Mouse (Mus musculus) limb, embryonic 11.5 days (tissue): ENCODE measurements around the gene Rnf39. TPM values are rescaled to one million over a fixed set of nuclear protein-coding genes. Genes with fewer than 3 reads are reported as not detected.

Source experiments
- ATAC-seq: fragments of 200-750 bp; cut with Nextera tagmentation; 2 replicates; pipeline ENCODE4 v1.8.0; 2017; ENCODE audit warnings: low read depth; ENCODE audit not compliant: insufficient number of reproducible peaks, low FRiP score, low TSS enrichment
- DNase-seq: peaks from one replicate; pipeline ENCODE4 v3.0.0-alpha.2; 2015; ENCODE audit warnings: low spot score
- H3K27ac ChIP-seq: fragments of 300-500 bp; sonication (generic); replicated peaks from 2 replicates; pipeline ENCODE4 v1.5.1; 2014; ENCODE audit warnings: low read depth, mild to moderate bottlenecking, low read length
- H3K27me3 ChIP-seq: fragments of 300-500 bp; sonication (generic); 2 replicates; pipeline ENCODE4 v1.6.1; 2014; ENCODE audit warnings: mild to moderate bottlenecking, low read length, mixed read lengths; ENCODE audit not compliant: control insufficient read depth, insufficient read depth
- H3K36me3 ChIP-seq: fragments of 300-500 bp; sonication (generic); 2 replicates; pipeline ENCODE4 v1.6.1; 2014; ENCODE audit warnings: mild to moderate bottlenecking, low read length, moderate library complexity, mixed read lengths; ENCODE audit not compliant: control insufficient read depth, insufficient read depth
- H3K4me1 ChIP-seq: fragments of 300-500 bp; sonication (generic); 2 replicates; pipeline ENCODE4 v1.6.1; 2014; ENCODE audit warnings: low read length, mixed read lengths; ENCODE audit not compliant: control insufficient read depth, insufficient read depth
- H3K4me2 ChIP-seq: fragments of 300-500 bp; sonication (generic); 2 replicates; pipeline ENCODE4 v1.6.1; 2014; ENCODE audit warnings: low read depth, mild to moderate bottlenecking, moderate library complexity; ENCODE audit not compliant: severe bottlenecking
- H3K4me3 ChIP-seq: fragments of 300-500 bp; sonication (generic); 2 replicates; pipeline ENCODE4 v1.5.1; 2014; ENCODE audit warnings: low read depth, low read length
- H3K9ac ChIP-seq: fragments of 300-500 bp; sonication (generic); 2 replicates; pipeline ENCODE4 v1.6.1; 2014; ENCODE audit warnings: mild to moderate bottlenecking, low read length
- H3K9me3 ChIP-seq: fragments of 300-500 bp; sonication (generic); 2 replicates; pipeline ENCODE4 v1.6.1; 2016; ENCODE audit warnings: low read length; ENCODE audit not compliant: control insufficient read depth
- WGBS: fragments of 180-500 bp; shearing (Covaris S2); extraction: QIAGEN DNeasy Blood & Tissue Kit; methylation state at CpG from one replicate; pipeline ENCODE4 v1.1.7; 2014; 5-methylcytosine and 5-hydroxymethylcytosine counted together
- polyA plus RNA-seq: library from polyadenylated mRNA; unstranded; fragments of >200 nt; fragmentation: Nextera tagmentation; extraction: Ambion mirVana; gene quantifications from 2 replicates; pipeline ENCODE4 v1.2.1, GENCODE M21; 2014

Rnf39 gene
- polyA plus RNA-seq, 1 experiment from 2014 or later: 0.45 TPM

- no peak overlapping the region for H3K4me2 ChIP-seq
- no peaks in the 10 kb centered on the region for H3K36me3 ChIP-seq
- WGBS: 86% methylated on average over 2 of the region's 2 CpGs
- no peaks in the 10 kb centered on the region for H3K4me1 ChIP-seq
- ATAC-seq (no peak), DNase-seq (no peak)
- no peak overlapping the region for H3K9ac ChIP-seq
- H3K4me3 ChIP-seq: no peak overlapping the region
- peaks cover 1% of the 10 kb centered on the region for H3K27me3 ChIP-seq
- H3K9me3 ChIP-seq: no peaks in the 10 kb centered on the region
- no peak overlapping the region for H3K27ac ChIP-seq
Measured at GRCm38 (mm10) chr17:36994528-36994927, 51.8 kb downstream of the Rnf39 start.

GRCm38 (mm10) chr17:36995448-36995847, 52.7 kb downstream of the Rnf39 start:
- H3K4me3 ChIP-seq: no peak overlapping the region
- no peak overlapping the region for H3K9ac ChIP-seq
- H3K27me3 ChIP-seq: no peaks in the 10 kb centered on the region
- 79% methylated on average over 3 of the region's 3 CpGs for WGBS
- DNase-seq: no peak
- no peaks in the 10 kb centered on the region for H3K4me1 ChIP-seq
- no peak for ATAC-seq
- H3K27ac ChIP-seq: no peak overlapping the region
- no peaks in the 10 kb centered on the region for H3K9me3 ChIP-seq
- H3K4me2 ChIP-seq: no peak overlapping the region
- H3K36me3 ChIP-seq: no peaks in the 10 kb centered on the region

GRCm38 (mm10) chr17:36997033-36997735, 54.5 kb downstream of the Rnf39 start:
- no peak for ATAC-seq
- no peak overlapping the region for H3K4me3 ChIP-seq

More at GRCm38 (mm10) chr17:36997033-36997735, 54.5 kb downstream of the Rnf39 start:
- no peak overlapping the region for H3K9ac ChIP-seq
- H3K4me1 ChIP-seq: no peaks in the 10 kb centered on the region
- H3K9me3 ChIP-seq: no peaks in the 10 kb centered on the region
- WGBS: 27% methylated on average over 7 of the region's 7 CpGs
- no peak overlapping the region for H3K4me2 ChIP-seq
- no peaks in the 10 kb centered on the region for H3K27me3 ChIP-seq
- peak; percentile 92 for DNase-seq
- H3K36me3 ChIP-seq: no peaks in the 10 kb centered on the region
- no peak overlapping the region for H3K27ac ChIP-seq

Other genes starting within 250 kb of the Rnf39 start
- not detected in 2 replicates for gene H2-M10.5, start 170.0 kb upstream of the Rnf39 start, polyA plus RNA-seq
- not detected in 2 replicates for gene H2-M10.6, start 130.7 kb upstream of the Rnf39 start, polyA plus RNA-seq
- 33.5 and 40.6 TPM in 2 replicates for gene Trim26, start 105.8 kb upstream of the Rnf39 start, polyA plus RNA-seq
- gene Trim15, start 75.7 kb upstream of the Rnf39 start, polyA plus RNA-seq: 0.08 and 0.51 TPM in 2 replicates
- 5.0 and 6.0 TPM in 2 replicates for gene Trim10, start 73.3 kb upstream of the Rnf39 start, polyA plus RNA-seq
- gene Trim40, start 52.8 kb upstream of the Rnf39 start, polyA plus RNA-seq: not detected in 2 replicates
- not detected in 2 replicates for gene Trim31, start 44.8 kb upstream of the Rnf39 start, polyA plus RNA-seq
- gene Ppp1r11, start 8.8 kb downstream of the Rnf39 start, polyA plus RNA-seq: 142 and 147 TPM in 2 replicates
- gene Znrd1, start 15.6 kb downstream of the Rnf39 start, polyA plus RNA-seq: 118 and 119 TPM in 2 replicates
- gene Znrd1as, start 15.7 kb downstream of the Rnf39 start, polyA plus RNA-seq: 7.8 and 8.7 TPM in 2 replicates
- gene 2410137M14Rik, start 38.3 kb downstream of the Rnf39 start, polyA plus RNA-seq: not detected in 2 replicates
- 0.49 and 0.65 TPM in 2 replicates for gene H2-M5, start 46.6 kb downstream of the Rnf39 start, polyA plus RNA-seq
- gene Zfp57, start 58.2 kb downstream of the Rnf39 start, polyA plus RNA-seq: 101 and 106 TPM in 2 replicates
- gene Mog, start 80.5 kb downstream of the Rnf39 start, polyA plus RNA-seq: 0.25 and 0.26 TPM in 2 replicates
- gene Gabbr1, start 103.0 kb downstream of the Rnf39 start, polyA plus RNA-seq: 7.9 and 9.7 TPM in 2 replicates
- gene Olfr90, start 145.6 kb downstream of the Rnf39 start, polyA plus RNA-seq: 0.09 TPM in 1 of 2 replicates, not detected in the other
- 0.14 TPM in 1 of 2 replicates, not detected in the other for gene Olfr91, start 155.4 kb downstream of the Rnf39 start, polyA plus RNA-seq
- gene Olfr92, start 177.2 kb downstream of the Rnf39 start, polyA plus RNA-seq: not detected in 2 replicates
- not detected in 2 replicates for gene Olfr93, start 218.6 kb downstream of the Rnf39 start, polyA plus RNA-seq